Mouse (Mus musculus): ENCODE measurements at regions not wholly inside any gene's neighbourhood (a gene's known extent, or its start where the extent isn't known, plus 50 kb on each side); places are given as distances from the start of the nearest gene placed in this dataset.

DNA sequence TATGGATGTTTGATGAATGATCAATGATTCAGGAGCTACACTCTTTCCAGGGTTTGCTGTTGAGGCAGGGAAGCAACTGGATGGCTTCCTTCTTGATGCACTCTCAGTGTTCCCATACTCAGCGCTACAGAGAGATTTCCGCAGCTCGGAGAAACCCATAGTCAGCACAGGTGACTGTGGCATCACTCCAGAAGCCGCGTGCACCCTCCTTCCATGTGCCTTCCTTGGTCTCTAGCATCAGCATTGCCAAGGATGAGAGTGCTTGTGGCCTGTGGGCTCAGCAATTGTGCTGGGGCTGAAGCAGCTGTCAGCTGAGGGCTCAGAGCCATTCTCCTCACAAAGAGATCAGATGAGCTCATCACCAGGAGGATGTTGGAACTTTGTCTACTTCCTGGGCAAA is 666.4 kb downstream of the Slc4a3 start:
- no peak overlapping the region for H3K4me2 ChIP-seq (ENCODE audit: low read depth, low read length)
- no peaks in the 10 kb centered on the region for H3K27me3 ChIP-seq (ENCODE audit: insufficient read depth, low read length)
- WGBS (ENCODE audit: insufficient replicate concordance): 88% methylated on average over 5 of the region's 5 CpGs
- H3K36me3 ChIP-seq (replicated peaks; ENCODE audit: insufficient read depth, low read length): no peaks in the 10 kb centered on the region
- no peak overlapping the region for H3K4me3 ChIP-seq (ENCODE audit: low read depth, low read length)
- no peak overlapping the region for H3K9ac ChIP-seq (replicated peaks)
- no peak for ATAC-seq
- H3K27ac ChIP-seq (ENCODE audit: low read depth): no peak overlapping the region
- H3K9me3 ChIP-seq (ENCODE audit: low read length): no peaks in the 10 kb centered on the region
- DNase-seq: no peak
- no peaks in the 10 kb centered on the region for H3K4me1 ChIP-seq (ENCODE audit: insufficient read depth)
- TF ChIP-seq CTCF (IDR thresholded peaks at IDR 0.05; ENCODE audit: low read depth): no peak
- TF ChIP-seq EP300 (IDR thresholded peaks at IDR 0.05; ENCODE audit: low read depth): no peak

DNA sequence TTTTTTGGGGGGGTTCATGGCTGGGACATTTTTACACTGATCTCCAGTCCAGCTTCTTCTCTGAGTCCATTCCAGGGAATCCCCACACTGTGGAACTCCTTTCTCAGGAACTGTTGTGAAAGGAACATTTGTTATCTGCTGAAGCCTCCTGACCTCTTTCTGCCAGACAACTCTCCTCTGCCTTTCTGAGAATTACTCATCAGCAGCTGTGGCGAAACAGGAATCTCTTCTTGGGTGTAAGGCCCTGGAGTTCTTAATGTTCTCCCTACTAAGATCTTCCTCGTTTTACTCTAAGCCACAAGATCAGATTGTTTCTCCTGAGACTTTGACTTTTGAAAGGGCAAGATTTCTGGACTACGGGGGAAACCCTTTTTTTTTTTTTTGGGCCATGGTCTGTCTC is 698.7 kb downstream of the Slc4a3 start:
- 51% methylated on average over 3 of the region's 3 CpGs for WGBS (ENCODE audit: insufficient replicate concordance)
- H3K27me3 ChIP-seq (ENCODE audit: insufficient read depth, low read length): no peaks in the 10 kb centered on the region
- TF ChIP-seq EP300 (IDR thresholded peaks at IDR 0.05; ENCODE audit: low read depth) (no peak), CTCF (IDR thresholded peaks at IDR 0.05; ENCODE audit: low read depth) (no peak)
- DNase-seq (no peak), ATAC-seq (no peak)
- H3K4me2 ChIP-seq (ENCODE audit: low read depth, low read length): no peak overlapping the region
- H3K36me3 ChIP-seq (replicated peaks; ENCODE audit: insufficient read depth, low read length): no peaks in the 10 kb centered on the region
- H3K27ac ChIP-seq (ENCODE audit: low read depth): no peak overlapping the region
- H3K9me3 ChIP-seq (ENCODE audit: low read length): no peaks in the 10 kb centered on the region
- no peak overlapping the region for H3K4me3 ChIP-seq (ENCODE audit: low read depth, low read length)
- no peaks in the 10 kb centered on the region for H3K4me1 ChIP-seq (ENCODE audit: insufficient read depth)
- H3K9ac ChIP-seq (replicated peaks): no peak overlapping the region

DNA sequence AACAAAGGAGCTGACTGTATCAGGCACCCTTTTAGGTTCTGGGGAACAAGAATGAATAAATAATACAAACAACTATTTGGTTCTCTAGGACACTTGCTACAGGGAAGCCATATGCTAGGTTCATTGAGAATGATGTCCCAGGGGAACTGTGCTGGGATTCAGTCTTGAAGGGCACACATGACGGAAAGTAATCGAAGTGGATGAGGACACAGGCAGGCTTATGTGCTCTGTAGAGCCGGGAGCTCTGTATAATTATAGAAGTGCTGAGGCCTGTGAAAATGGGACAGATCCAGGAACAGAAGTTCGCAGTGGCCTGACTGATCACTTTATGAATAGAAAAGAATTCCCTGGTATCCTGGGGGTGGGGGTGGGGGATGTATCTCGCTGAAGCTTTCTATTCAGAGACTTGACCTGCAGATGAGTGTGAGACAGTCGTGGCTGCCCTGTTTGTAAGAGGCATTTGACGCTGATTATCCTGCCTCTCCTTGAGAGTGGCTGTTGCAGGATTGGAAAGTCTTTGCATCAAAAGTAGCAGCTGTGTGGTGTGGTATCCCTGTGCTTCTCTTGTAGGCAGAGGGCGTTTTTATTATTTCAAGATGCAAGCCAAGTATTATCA is 700.2 kb downstream of the Slc4a3 start:
- WGBS (ENCODE audit: insufficient replicate concordance): 64% methylated on average over 8 of the region's 8 CpGs
- no peak for ATAC-seq
- Histone ChIP-seq H3K36me3 (replicated peaks; ENCODE audit: insufficient read depth, low read length) (no peaks in the 10 kb centered on the region), H3K9me3 (ENCODE audit: low read length) (no peaks in the 10 kb centered on the region), H3K9ac (replicated peaks) (no peak overlapping the region), H3K27ac (ENCODE audit: low read depth) (no peak overlapping the region), H3K4me3 (ENCODE audit: low read depth, low read length) (no peak overlapping the region), H3K4me2 (ENCODE audit: low read depth, low read length) (no peak overlapping the region), H3K4me1 (ENCODE audit: insufficient read depth) (no peaks in the 10 kb centered on the region), H3K27me3 (ENCODE audit: insufficient read depth, low read length) (no peaks in the 10 kb centered on the region)
- DNase-seq: no peak
- no peak for TF ChIP-seq CTCF (IDR thresholded peaks at IDR 0.05; ENCODE audit: low read depth)
- TF ChIP-seq EP300 (IDR thresholded peaks at IDR 0.05; ENCODE audit: low read depth): no peak

DNA sequence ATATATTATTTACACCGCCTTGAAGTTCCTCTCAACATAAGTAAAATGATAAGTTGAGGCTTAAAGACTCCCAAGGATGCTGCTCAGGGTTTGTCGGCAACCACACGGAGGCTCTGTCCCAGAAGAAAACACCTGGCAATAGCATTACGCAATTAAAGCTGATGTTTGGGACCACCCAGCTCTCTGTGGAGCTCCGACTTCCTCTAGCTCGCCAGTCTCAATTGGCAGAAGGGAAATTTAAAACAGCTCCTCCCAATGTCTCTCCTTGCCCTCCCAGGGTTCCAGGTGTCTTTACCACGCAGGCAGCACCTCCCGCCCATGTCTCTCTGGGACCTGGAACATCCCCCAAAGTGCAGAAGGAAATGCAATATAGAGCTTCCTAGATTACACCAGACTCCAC is 701.1 kb downstream of the Slc4a3 start:
- no peaks in the 10 kb centered on the region for H3K36me3 ChIP-seq (replicated peaks; ENCODE audit: insufficient read depth, low read length)
- DNase-seq: no peak
- 59% methylated on average over 8 of the region's 8 CpGs for WGBS (ENCODE audit: insufficient replicate concordance)
- no peak for ATAC-seq
- no peak for TF ChIP-seq EP300 (IDR thresholded peaks at IDR 0.05; ENCODE audit: low read depth)
- no peak for TF ChIP-seq CTCF (IDR thresholded peaks at IDR 0.05; ENCODE audit: low read depth)
- H3K4me2 ChIP-seq (ENCODE audit: low read depth, low read length): no peak overlapping the region
- H3K4me3 ChIP-seq (ENCODE audit: low read depth, low read length): no peak overlapping the region
- H3K27ac ChIP-seq (ENCODE audit: low read depth): no peak overlapping the region
- no peaks in the 10 kb centered on the region for H3K9me3 ChIP-seq (ENCODE audit: low read length)
- H3K9ac ChIP-seq (replicated peaks): no peak overlapping the region
- H3K4me1 ChIP-seq (ENCODE audit: insufficient read depth): no peaks in the 10 kb centered on the region
- no peaks in the 10 kb centered on the region for H3K27me3 ChIP-seq (ENCODE audit: insufficient read depth, low read length)

DNA sequence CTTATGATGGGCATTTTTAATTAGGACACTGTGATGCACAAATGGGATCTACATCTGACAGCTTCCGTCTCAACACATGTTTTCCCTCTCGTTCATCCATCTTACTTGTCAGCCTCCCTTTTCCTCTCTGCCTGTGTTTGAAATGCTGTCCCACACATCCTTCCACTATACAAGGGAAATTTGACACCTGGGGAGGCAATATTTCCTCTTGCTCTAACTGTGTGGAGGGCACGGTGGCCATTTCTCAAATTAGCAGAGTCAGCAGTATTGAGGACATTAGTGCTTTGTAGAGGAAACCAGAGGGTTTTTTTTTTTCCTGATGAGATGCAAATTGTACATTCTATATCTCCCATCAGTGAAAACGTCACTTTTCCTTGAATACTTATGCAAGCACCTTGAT is 712.2 kb downstream of the Slc4a3 start:
- H3K27ac ChIP-seq (ENCODE audit: low read depth): no peak overlapping the region
- no peaks in the 10 kb centered on the region for H3K9me3 ChIP-seq (ENCODE audit: low read length)
- no peaks in the 10 kb centered on the region for H3K4me1 ChIP-seq (ENCODE audit: insufficient read depth)
- H3K9ac ChIP-seq (replicated peaks): no peak overlapping the region
- no peak overlapping the region for H3K4me3 ChIP-seq (ENCODE audit: low read depth, low read length)
- no peaks in the 10 kb centered on the region for H3K27me3 ChIP-seq (ENCODE audit: insufficient read depth, low read length)
- WGBS (ENCODE audit: insufficient replicate concordance): 69% methylated on average over 4 of the region's 4 CpGs
- DNase-seq (no peak), ATAC-seq (no peak)
- TF ChIP-seq EP300 (IDR thresholded peaks at IDR 0.05; ENCODE audit: low read depth) (no peak), CTCF (IDR thresholded peaks at IDR 0.05; ENCODE audit: low read depth) (no peak)
- no peak overlapping the region for H3K4me2 ChIP-seq (ENCODE audit: low read depth, low read length)
- H3K36me3 ChIP-seq (replicated peaks; ENCODE audit: insufficient read depth, low read length): no peaks in the 10 kb centered on the region

DNA sequence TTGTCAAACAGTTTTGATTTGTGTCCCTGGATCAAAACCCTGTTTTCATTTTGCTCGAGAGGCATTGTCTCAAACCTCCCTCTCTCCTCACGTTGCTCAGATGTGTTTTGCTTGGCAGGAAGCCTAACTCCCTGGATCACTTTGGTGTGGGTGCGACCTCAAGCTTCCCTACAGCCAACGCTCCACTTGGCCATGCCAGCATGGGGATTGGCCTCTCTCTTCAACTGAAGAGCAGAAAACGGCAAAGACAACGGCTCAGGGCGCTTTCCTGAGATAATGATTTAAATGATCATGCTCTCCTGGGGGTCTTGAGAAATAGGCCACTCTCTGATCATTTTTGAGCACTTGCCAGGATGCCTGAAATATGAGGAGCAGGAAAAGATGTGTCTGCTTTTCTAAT is 730.1 kb downstream of the Slc4a3 start:
- no peaks in the 10 kb centered on the region for H3K36me3 ChIP-seq (replicated peaks; ENCODE audit: insufficient read depth, low read length)
- no peak overlapping the region for H3K27ac ChIP-seq (ENCODE audit: low read depth)
- WGBS (ENCODE audit: insufficient replicate concordance): 45% methylated on average over 7 of the region's 7 CpGs
- H3K4me3 ChIP-seq (ENCODE audit: low read depth, low read length): no peak overlapping the region
- H3K4me1 ChIP-seq (ENCODE audit: insufficient read depth): no peaks in the 10 kb centered on the region
- no peaks in the 10 kb centered on the region for H3K27me3 ChIP-seq (ENCODE audit: insufficient read depth, low read length)
- H3K9me3 ChIP-seq (ENCODE audit: low read length): no peaks in the 10 kb centered on the region
- ATAC-seq: no peak
- no peak for TF ChIP-seq CTCF (IDR thresholded peaks at IDR 0.05; ENCODE audit: low read depth)
- TF ChIP-seq EP300 (IDR thresholded peaks at IDR 0.05; ENCODE audit: low read depth): no peak
- H3K9ac ChIP-seq (replicated peaks): no peak overlapping the region
- DNase-seq: no peak
- H3K4me2 ChIP-seq (ENCODE audit: low read depth, low read length): no peak overlapping the region

DNA sequence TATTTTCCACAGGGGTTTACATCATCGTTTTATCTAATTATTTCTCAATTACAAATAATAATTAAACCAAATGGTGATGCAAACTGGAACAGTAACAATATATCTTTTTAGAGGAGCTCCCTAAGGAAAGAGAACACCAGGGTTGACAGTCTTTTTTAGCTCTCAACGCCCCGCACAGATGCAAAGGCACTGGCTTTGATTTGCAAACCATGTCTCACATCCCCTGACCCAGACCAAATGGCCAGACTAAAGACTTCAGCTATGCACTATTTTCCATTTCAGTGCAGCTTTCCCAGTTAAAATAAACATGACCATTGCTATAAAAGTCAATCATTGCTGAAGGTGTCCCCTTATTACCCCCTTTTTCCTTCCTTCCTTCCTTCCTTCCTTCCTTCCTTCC is 730.6 kb downstream of the Slc4a3 start:
- DNase-seq (no peak), ATAC-seq (no peak)
- Histone ChIP-seq H3K4me2 (ENCODE audit: low read depth, low read length) (no peak overlapping the region), H3K27me3 (ENCODE audit: insufficient read depth, low read length) (no peaks in the 10 kb centered on the region), H3K4me1 (ENCODE audit: insufficient read depth) (no peaks in the 10 kb centered on the region), H3K9ac (replicated peaks) (no peak overlapping the region), H3K36me3 (replicated peaks; ENCODE audit: insufficient read depth, low read length) (no peaks in the 10 kb centered on the region), H3K27ac (ENCODE audit: low read depth) (no peak overlapping the region), H3K4me3 (ENCODE audit: low read depth, low read length) (no peak overlapping the region), H3K9me3 (ENCODE audit: low read length) (no peaks in the 10 kb centered on the region)
- WGBS (ENCODE audit: insufficient replicate concordance): 64% methylated on average over 3 of the region's 3 CpGs
- TF ChIP-seq CTCF (IDR thresholded peaks at IDR 0.05; ENCODE audit: low read depth) (no peak), EP300 (IDR thresholded peaks at IDR 0.05; ENCODE audit: low read depth) (no peak)

All from liver, postnatal 0 days (tissue).